Mouse (Mus musculus): ENCODE measurements at regions not wholly inside any gene's neighbourhood (a gene's known extent, or its start where the extent isn't known, plus 50 kb on each side); places are given as distances from the start of the nearest gene placed in this dataset.

GRCm38 (mm10) chr8:28012849-28013248 lies 565.4 kb downstream of the Poteg start:
- Histone ChIP-seq H3K27me3 (ENCODE audit: low read depth, poor library complexity, severe bottlenecking) (no peaks in the 10 kb centered on the region), H3K27ac (replicated peaks) (no peak overlapping the region), H3K36me3 (no peaks in the 10 kb centered on the region), H3K4me1 (no peaks in the 10 kb centered on the region), H3K9me3 (replicated peaks) (no peaks in the 10 kb centered on the region), H3K4me3 (no peak overlapping the region)
- WGBS = 85% methylated on average over 4 of the region's 4 CpGs
- DNase-seq (ENCODE audit: low spot score) = no peak
